22 mouse cellular contexts compared by ENCODE assay signal in the genomic region with DNA sequence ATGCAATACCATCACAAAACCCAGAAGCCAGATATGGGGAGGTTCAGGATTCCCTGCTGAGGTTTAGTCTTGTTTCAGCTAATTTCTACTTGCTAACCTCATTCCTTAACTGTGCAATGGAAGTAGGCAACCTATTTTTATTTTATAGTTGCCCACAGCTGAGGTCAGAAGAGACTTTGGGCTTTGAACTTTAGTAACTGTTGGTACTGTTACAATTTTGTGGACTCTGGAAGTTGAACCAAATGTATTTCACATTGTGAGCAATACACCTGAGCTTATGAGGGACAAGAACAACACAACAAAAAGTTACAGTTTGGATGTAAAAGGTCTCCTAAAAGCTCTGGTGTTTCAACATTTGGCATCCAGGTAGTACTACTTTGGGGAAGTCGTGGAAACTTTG.
"Had no signal": no experiment of that assay in that cellular context is flagged by ENCODE, and none has a peak within 500 bp of the region (broad histone marks: within the 10 kb centered on the region; RNA-seq: fewer than 3 reads in every experiment).

No protein-coding gene starts in this region.

- DNase-seq: kidney, adult 11 months; kidney, postnatal 4 days; left cerebral cortex, postnatal 4 days; lung, adult 18-20 months; lung, postnatal 10 days; lung, postnatal 36 days; retina, postnatal 1 day; right cerebral cortex, postnatal 25 days; thymus, adult 18-20 months; thymus, postnatal 14 days; thymus, postnatal 4 days had no signal

- ATAC-seq: midbrain, embryonic 13.5 days; midbrain, embryonic 16.5 days had no signal

- H3K4me1 ChIP-seq: limb, embryonic 12.5 days had no signal

- H3K4me3 ChIP-seq: limb, embryonic 12.5 days; limb, embryonic 15.5 days; lung, embryonic 15.5 days; megakaryocyte, embryonic 14.5 days; midbrain, embryonic 10.5 days; midbrain, embryonic 13.5 days; myocyte; neural tube, embryonic 13.5 days had no signal

- H3K27ac ChIP-seq: kidney, postnatal 0 days; limb, embryonic 12.5 days; limb, embryonic 15.5 days; liver, embryonic 14.5 days; lung, embryonic 15.5 days; midbrain, embryonic 10.5 days; midbrain, embryonic 13.5 days; neural tube, embryonic 13.5 days had no signal
